Mouse (Mus musculus) forebrain, embryonic 10.5 days (tissue): ENCODE measurements around the gene Rph3a. TPM values are rescaled to one million over a fixed set of nuclear protein-coding genes. Genes with fewer than 3 reads are reported as not detected.

Source experiments
- DNase-seq: peaks from one replicate; pipeline ENCODE4 v3.0.0-alpha.2; 2017; ENCODE audit warnings: low spot score; ENCODE audit errors: extremely low spot score
- H3K27ac ChIP-seq: fragments of 300-500 bp; sonication (generic); 2 replicates; pipeline ENCODE4 v1.5.1; 2016; ENCODE audit warnings: mild to moderate bottlenecking
- H3K27me3 ChIP-seq: fragments of 300-500 bp; sonication (generic); 2 replicates; pipeline ENCODE4 v1.6.1; 2016; ENCODE audit warnings: mild to moderate bottlenecking; ENCODE audit not compliant: poor library complexity, severe bottlenecking
- H3K36me3 ChIP-seq: fragments of 300-500 bp; sonication (generic); replicated peaks from 2 replicates; pipeline ENCODE4 v1.6.1; 2016; ENCODE audit warnings: mild to moderate bottlenecking, moderate library complexity
- H3K4me1 ChIP-seq: fragments of 300-500 bp; sonication (generic); 2 replicates; pipeline ENCODE4 v1.6.1; 2016
- H3K4me3 ChIP-seq: fragments of 300-500 bp; sonication (generic); 2 replicates; pipeline ENCODE4 v1.5.1; 2016; ENCODE audit warnings: mild to moderate bottlenecking, moderate library complexity
- H3K9me3 ChIP-seq: fragments of 300-500 bp; sonication (generic); 2 replicates; pipeline ENCODE4 v1.6.1; 2016; ENCODE audit warnings: mild to moderate bottlenecking, moderate library complexity
- WGBS: fragments of 180-500 bp; shearing (Covaris S2); methylation state at CpG from one replicate; pipeline ENCODE4 v1.1.7; 2016; 5-methylcytosine and 5-hydroxymethylcytosine counted together
- polyA plus RNA-seq: library from polyadenylated mRNA; unstranded; fragments of >200 nt; fragmentation: Nextera tagmentation; extraction: Ambion mirVana; gene quantifications from 2 replicates; pipeline ENCODE4 v1.2.1, GENCODE M21; 2016

Rph3a gene
- 0.25 and 0.60 TPM in 2 replicates for polyA plus RNA-seq

- Histone ChIP-seq H3K27me3 (peaks cover 34% of the 10 kb centered on the region), H3K27ac (no peak within 1 kb of the TSS), H3K4me1 (peaks cover 16% of the 10 kb centered on the region), H3K4me3 (peak within 1 kb of the TSS; percentile 37; the same call in 1 of the 2 replicates), H3K9me3 (no peaks in the 10 kb centered on the region), H3K36me3 (no peaks in the 10 kb centered on the region)
- WGBS, result 71% methylated on average over 12 of the region's 12 CpGs
- DNase-seq, result no peak
These were observed at the start of gene Rph3a for GRCm38 (mm10) chr5:121009811-121010569. Gene Rph3a (minus strand): TSS chr5:121010092.

GRCm38 (mm10) chr5:121058261-121058660 is 48.4 kb upstream of the Rph3a start:
- no peak for DNase-seq
- no peaks in the 10 kb centered on the region for H3K27me3 ChIP-seq
- no peaks in the 10 kb centered on the region for H3K36me3 ChIP-seq
- H3K4me3 ChIP-seq, result no peak overlapping the region
- WGBS, result 92% methylated on average over 11 of the region's 11 CpGs
- no peaks in the 10 kb centered on the region for H3K9me3 ChIP-seq
- H3K27ac ChIP-seq, result no peak overlapping the region
- peaks cover 5% of the 10 kb centered on the region; the same call in 1 of the 2 replicates for H3K4me1 ChIP-seq

- WGBS, result 88% methylated on average over 9 of the region's 9 CpGs
- no peak for DNase-seq
- no peaks in the 10 kb centered on the region for H3K9me3 ChIP-seq
- no peaks in the 10 kb centered on the region for H3K4me1 ChIP-seq
- H3K27ac ChIP-seq, result no peak overlapping the region
- no peaks in the 10 kb centered on the region for H3K36me3 ChIP-seq
- no peaks in the 10 kb centered on the region for H3K27me3 ChIP-seq
- no peak overlapping the region for H3K4me3 ChIP-seq
These were observed 44.0 kb upstream of the Rph3a start for GRCm38 (mm10) chr5:121053886-121054285.

GRCm38 (mm10) chr5:121041791-121042190 is 31.9 kb upstream of the Rph3a start:
- Histone ChIP-seq H3K27me3 (no peaks in the 10 kb centered on the region), H3K27ac (no peak overlapping the region), H3K4me3 (no peak overlapping the region), H3K4me1 (peaks cover 26% of the 10 kb centered on the region), H3K36me3 (no peaks in the 10 kb centered on the region), H3K9me3 (no peaks in the 10 kb centered on the region)
- DNase-seq, result no peak
- WGBS, result 82% methylated on average over 9 of the region's 9 CpGs

- Histone ChIP-seq H3K36me3 (no peaks in the 10 kb centered on the region), H3K9me3 (no peaks in the 10 kb centered on the region), H3K27me3 (no peaks in the 10 kb centered on the region), H3K4me3 (no peak overlapping the region), H3K4me1 (peaks cover 11% of the 10 kb centered on the region), H3K27ac (no peak overlapping the region)
- WGBS, result 85% methylated on average over 9 of the region's 9 CpGs
- DNase-seq, result no peak
These were observed 29.6 kb upstream of the Rph3a start for GRCm38 (mm10) chr5:121039465-121039864.

GRCm38 (mm10) chr5:121030161-121030560 is 20.3 kb upstream of the Rph3a start:
- no peak overlapping the region for H3K27ac ChIP-seq
- H3K36me3 ChIP-seq, result no peaks in the 10 kb centered on the region
- H3K4me3 ChIP-seq, result no peak overlapping the region
- H3K9me3 ChIP-seq, result no peaks in the 10 kb centered on the region; the same call in 1 of the 2 replicates
- whole genome bisulfite sequencing, result 81% methylated on average over 9 of the region's 9 CpGs
- no peaks in the 10 kb centered on the region for H3K27me3 ChIP-seq
- peaks cover 10% of the 10 kb centered on the region for H3K4me1 ChIP-seq
- no peak for DNase-seq

- no peak overlapping the region for H3K27ac ChIP-seq
- H3K4me1 ChIP-seq, result no peaks in the 10 kb centered on the region
- H3K4me3 ChIP-seq, result no peak overlapping the region
- WGBS, result 84% methylated on average over 9 of the region's 9 CpGs
- no peaks in the 10 kb centered on the region for H3K36me3 ChIP-seq
- H3K27me3 ChIP-seq, result no peaks in the 10 kb centered on the region
- H3K9me3 ChIP-seq, result no peaks in the 10 kb centered on the region
- no peak for DNase-seq
These were observed 9.6 kb upstream of the Rph3a start for GRCm38 (mm10) chr5:121019505-121019904.

GRCm38 (mm10) chr5:121017699-121018098 is 7.8 kb upstream of the Rph3a start:
- Histone ChIP-seq H3K27me3 (no peaks in the 10 kb centered on the region), H3K4me1 (no peaks in the 10 kb centered on the region), H3K27ac (no peak overlapping the region), H3K4me3 (no peak overlapping the region), H3K36me3 (no peaks in the 10 kb centered on the region), H3K9me3 (no peaks in the 10 kb centered on the region)
- DNase-seq, result no peak
- 81% methylated on average over 5 of the region's 5 CpGs for WGBS

- H3K36me3 ChIP-seq, result no peaks in the 10 kb centered on the region
- H3K4me1 ChIP-seq, result no peaks in the 10 kb centered on the region
- H3K27me3 ChIP-seq, result no peaks in the 10 kb centered on the region
- H3K9me3 ChIP-seq, result no peaks in the 10 kb centered on the region
- H3K27ac ChIP-seq, result no peak overlapping the region
- WGBS, result 44% methylated on average over 12 of the region's 12 CpGs
- DNase-seq, result no peak
- H3K4me3 ChIP-seq, result no peak overlapping the region
These were observed 6.5 kb upstream of the Rph3a start for GRCm38 (mm10) chr5:121016405-121016804.

- H3K4me3 ChIP-seq, result no peak overlapping the region
- H3K9me3 ChIP-seq, result no peaks in the 10 kb centered on the region
- H3K4me1 ChIP-seq, result peaks cover 5% of the 10 kb centered on the region
- H3K27ac ChIP-seq, result no peak overlapping the region
- WGBS, result 93% methylated on average over 2 of the region's 2 CpGs
- no peaks in the 10 kb centered on the region for H3K36me3 ChIP-seq
- peaks cover 7% of the 10 kb centered on the region for H3K27me3 ChIP-seq
- no peak for DNase-seq
These were observed 4.6 kb upstream of the Rph3a start for GRCm38 (mm10) chr5:121014496-121014895.

GRCm38 (mm10) chr5:121011962-121012361 is 2.1 kb upstream of the Rph3a start:
- peaks cover 33% of the 10 kb centered on the region for H3K27me3 ChIP-seq
- no peak overlapping the region for H3K4me3 ChIP-seq
- H3K9me3 ChIP-seq, result no peaks in the 10 kb centered on the region
- WGBS, result 25% methylated on average over 2 of the region's 2 CpGs
- H3K4me1 ChIP-seq, result peaks cover 16% of the 10 kb centered on the region
- DNase-seq, result no peak
- no peak overlapping the region for H3K27ac ChIP-seq
- H3K36me3 ChIP-seq, result no peaks in the 10 kb centered on the region

- peak; percentile 69 for DNase-seq
- H3K36me3 ChIP-seq, result no peaks in the 10 kb centered on the region
- no peak overlapping the region for H3K27ac ChIP-seq
- WGBS, result under 1% methylated on average over 18 of the region's 19 CpGs
- peak overlapping the region; percentile 37; the same call in 1 of the 2 replicates for H3K4me3 ChIP-seq
- no peaks in the 10 kb centered on the region for H3K9me3 ChIP-seq
- H3K4me1 ChIP-seq, result peaks cover 18% of the 10 kb centered on the region
- H3K27me3 ChIP-seq, result peaks cover 37% of the 10 kb centered on the region
These were observed 486 bp downstream of the Rph3a start for GRCm38 (mm10) chr5:121009406-121009805.

- no peak for DNase-seq
- Histone ChIP-seq H3K9me3 (no peaks in the 10 kb centered on the region), H3K4me1 (peaks cover 26% of the 10 kb centered on the region), H3K4me3 (peak overlapping the region; percentile 37; the same call in 1 of the 2 replicates), H3K36me3 (no peaks in the 10 kb centered on the region), H3K27me3 (peaks cover 45% of the 10 kb centered on the region), H3K27ac (no peak overlapping the region)
- WGBS, result 13% methylated on average over 15 of the region's 15 CpGs
These were observed 1.3 kb downstream of the Rph3a start for GRCm38 (mm10) chr5:121008411-121009239.
